Mouse (Mus musculus) heart, embryonic 14.5 days (tissue): ENCODE data around the gene Ctsc. TPM values are rescaled to one million over a fixed set of nuclear protein-coding genes. Genes with fewer than 3 reads are reported as not detected.

Experiments
- ATAC-seq: fragments of 200-750 bp; cut with Nextera tagmentation; 2 replicates; pipeline ENCODE4 v1.8.0; 2017; ENCODE audit warnings: low read depth, moderate TSS enrichment; ENCODE audit not compliant: insufficient number of reproducible peaks, insufficient read depth, low FRiP score
- H3K27ac ChIP-seq, 2 experiments: fragments of 200-500 bp in 1 of 2; fragments of 300-500 bp in 1 of 2; sonication (generic) in 1 of 2; replicated peaks in 1 of 2; 2 replicates each; pipeline ENCODE4 v1.5.1; 2012 to 2014; ENCODE audit warnings: low read depth in 2 of 2, low read length in 2 of 2, control low read depth in 1 of 2, mild to moderate bottlenecking in 1 of 2, mixed read lengths in 1 of 2; ENCODE audit not compliant: control insufficient read depth in 1 of 2, insufficient read depth in 1 of 2
- H3K27me3 ChIP-seq: fragments of 300-500 bp; sonication (generic); 2 replicates; pipeline ENCODE4 v1.6.1; 2014; ENCODE audit warnings: mild to moderate bottlenecking, low read length, control low read depth; ENCODE audit not compliant: control insufficient read depth, insufficient read depth
- H3K36me3 ChIP-seq: fragments of 300-500 bp; sonication (generic); 2 replicates; pipeline ENCODE4 v1.6.1; 2014; ENCODE audit warnings: mild to moderate bottlenecking, control low read depth, low read length, mixed read lengths; ENCODE audit not compliant: control insufficient read depth, insufficient read depth
- H3K4me1 ChIP-seq, 2 experiments: fragments of 200-500 bp in 1 of 2; fragments of 300-500 bp in 1 of 2; sonication (generic) in 1 of 2; 2 replicates each; pipeline ENCODE4 v1.6.1; 2012 to 2014; ENCODE audit warnings: low read length in 2 of 2, control low read depth in 1 of 2, mixed read lengths in 1 of 2; ENCODE audit not compliant: control insufficient read depth in 2 of 2, insufficient read depth in 2 of 2
- H3K4me2 ChIP-seq: fragments of 300-500 bp; sonication (generic); 2 replicates; pipeline ENCODE4 v1.6.1; 2014; ENCODE audit warnings: mild to moderate bottlenecking, low read length
- H3K4me3 ChIP-seq, 2 experiments: fragments of 200-500 bp in 1 of 2; fragments of 300-500 bp in 1 of 2; sonication (generic) in 1 of 2; 2 replicates each; pipeline ENCODE4 v1.5.1; 2012 to 2014; ENCODE audit warnings: low read length in 2 of 2, mild to moderate bottlenecking in 2 of 2, control low read depth in 1 of 2, low read depth in 1 of 2, moderate library complexity in 1 of 2; ENCODE audit not compliant: control insufficient read depth in 1 of 2, insufficient read depth in 1 of 2
- H3K9ac ChIP-seq: fragments of 300-500 bp; sonication (generic); 2 replicates; pipeline ENCODE4 v1.6.1; 2014; ENCODE audit warnings: mild to moderate bottlenecking, low read length
- H3K9me3 ChIP-seq: fragments of 300-500 bp; sonication (generic); 2 replicates; pipeline ENCODE4 v1.6.1; 2016; ENCODE audit warnings: low read length, control low read depth; ENCODE audit not compliant: control insufficient read depth
- WGBS: fragments of 180-500 bp; shearing (Covaris S2); extraction: QIAGEN DNeasy Blood & Tissue Kit; methylation state at CpG from one replicate; pipeline ENCODE4 v1.1.7; 2014; 5-methylcytosine and 5-hydroxymethylcytosine counted together
- polyA plus RNA-seq: library from polyadenylated mRNA; unstranded; fragments of >200 nt; fragmentation: Nextera tagmentation; extraction: Ambion mirVana; gene quantifications from 2 replicates; pipeline ENCODE4 v1.2.1, GENCODE M21; 2014

The Ctsc gene
- polyA plus RNA-seq, 1 experiment from 2014 or later, result 44.6 TPM

DNA sequence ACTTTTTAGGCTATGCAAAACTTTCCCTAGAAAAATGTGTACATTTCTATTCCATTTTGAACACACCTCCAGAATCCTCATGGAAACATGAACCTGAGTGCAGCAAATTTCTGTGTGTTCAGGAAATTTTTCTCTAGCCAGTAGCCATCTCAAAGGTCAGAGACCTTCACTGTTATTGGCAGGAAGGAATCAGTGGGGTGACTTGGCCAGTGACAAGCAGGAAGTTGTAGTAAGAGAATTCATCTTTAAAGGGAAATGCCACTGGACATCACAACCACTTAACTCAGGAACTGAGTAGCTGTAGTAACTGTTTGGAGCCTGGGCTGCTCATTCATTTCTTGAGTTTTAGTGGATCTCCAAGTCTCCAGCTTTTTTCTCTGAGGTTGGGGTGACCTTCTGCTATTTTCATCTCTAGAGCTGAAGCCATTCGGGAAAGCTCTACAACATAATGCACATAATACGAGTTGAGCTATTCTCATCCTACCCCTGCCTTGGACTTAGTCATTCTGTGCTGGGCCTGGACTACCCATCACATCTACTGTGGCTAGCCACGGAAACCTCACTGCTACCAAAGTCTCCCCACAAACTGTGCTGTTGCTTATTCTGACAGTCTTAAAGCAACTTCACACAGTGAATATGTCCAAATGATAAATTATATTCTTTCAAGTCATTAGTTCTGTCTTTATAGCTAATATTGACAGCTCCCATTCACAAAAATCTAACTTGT lies 41.7 kb downstream of the Ctsc start:
- no peaks in the 10 kb centered on the region for H3K4me1 ChIP-seq
- no peak overlapping the region for H3K9ac ChIP-seq
- 82% methylated on average over 3 of the region's 3 CpGs for WGBS
- ATAC-seq, result no peak
- H3K36me3 ChIP-seq, result no peaks in the 10 kb centered on the region
- no peak overlapping the region for H3K27ac ChIP-seq
- H3K27me3 ChIP-seq, result no peaks in the 10 kb centered on the region
- H3K4me2 ChIP-seq, result no peak overlapping the region
- no peaks in the 10 kb centered on the region for H3K9me3 ChIP-seq
- H3K4me3 ChIP-seq, result no peak overlapping the region

DNA sequence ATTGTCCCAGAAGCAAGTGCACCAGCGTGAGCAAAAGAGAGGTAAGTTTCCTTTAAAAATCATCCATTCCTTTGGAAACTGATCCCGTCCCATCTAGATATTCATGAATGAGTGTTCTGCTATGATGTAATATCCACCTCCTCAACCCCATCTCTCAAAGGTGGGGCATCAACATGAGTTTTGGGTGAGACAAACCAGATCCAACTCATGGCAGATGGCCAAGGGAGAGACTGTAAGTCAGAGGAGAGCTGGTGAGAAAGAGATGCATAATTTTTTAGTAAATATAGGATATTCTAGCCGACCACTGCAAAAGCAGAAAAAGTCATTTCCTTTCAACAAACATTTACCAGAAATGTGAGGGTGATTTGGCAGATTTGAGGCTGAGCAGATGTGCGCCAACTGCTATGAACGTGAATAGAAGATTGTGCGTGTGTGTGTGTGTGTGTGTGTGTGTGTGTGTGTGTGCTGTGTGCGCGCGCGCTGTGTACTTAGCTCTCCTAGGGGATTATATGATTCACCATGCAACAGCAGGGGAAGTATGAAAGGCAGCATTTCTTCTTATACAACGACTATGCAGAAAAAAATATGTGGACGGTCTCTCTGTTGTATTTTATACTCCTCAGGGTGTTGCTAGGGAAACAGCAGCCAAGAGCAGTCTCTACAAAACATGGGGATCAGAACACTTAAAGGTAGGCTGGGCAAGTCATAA lies 42.9 kb downstream of the Ctsc start:
- Histone ChIP-seq H3K9ac (no peak overlapping the region), H3K4me1 (no peaks in the 10 kb centered on the region), H3K27ac (no peak overlapping the region), H3K4me2 (no peak overlapping the region), H3K4me3 (no peak overlapping the region), H3K9me3 (no peaks in the 10 kb centered on the region), H3K36me3 (no peaks in the 10 kb centered on the region), H3K27me3 (no peaks in the 10 kb centered on the region)
- WGBS, result 65% methylated on average over 12 of the region's 12 CpGs
- ATAC-seq, result no peak

GRCm38 (mm10) chr7:88322431-88322830 lies 44.5 kb downstream of the Ctsc start:
- H3K4me1 ChIP-seq, result no peaks in the 10 kb centered on the region
- WGBS, result 48% methylated on average over 2 of the region's 2 CpGs
- H3K27me3 ChIP-seq, result no peaks in the 10 kb centered on the region
- H3K4me3 ChIP-seq, result no peak overlapping the region
- no peak overlapping the region for H3K27ac ChIP-seq
- H3K4me2 ChIP-seq, result no peak overlapping the region
- no peaks in the 10 kb centered on the region for H3K9me3 ChIP-seq
- no peak for ATAC-seq
- H3K9ac ChIP-seq, result no peak overlapping the region
- no peaks in the 10 kb centered on the region for H3K36me3 ChIP-seq

DNA sequence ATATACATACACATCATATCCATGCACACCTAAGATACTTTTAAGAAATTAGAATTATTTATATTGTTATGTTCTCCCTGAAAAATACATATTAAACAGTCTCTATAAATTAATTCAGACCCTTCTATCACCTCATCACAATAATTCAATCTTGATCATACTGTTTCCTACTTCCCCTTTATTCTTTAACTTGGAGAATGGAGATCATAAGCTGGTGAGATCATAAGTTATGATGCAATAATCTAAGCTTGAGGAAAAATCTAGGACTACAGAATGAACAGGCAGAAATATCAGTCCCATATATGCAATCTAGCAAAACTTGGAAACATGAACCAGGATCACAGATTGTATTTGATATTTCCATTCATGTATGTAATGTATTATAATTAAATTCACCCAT lies 49.6 kb downstream of the Ctsc start:
- no peak for ATAC-seq
- H3K9ac ChIP-seq, result no peak overlapping the region
- H3K9me3 ChIP-seq, result no peaks in the 10 kb centered on the region
- H3K4me2 ChIP-seq, result no peak overlapping the region
- no peak overlapping the region for H3K27ac ChIP-seq
- no peaks in the 10 kb centered on the region for H3K36me3 ChIP-seq
- no peaks in the 10 kb centered on the region for H3K27me3 ChIP-seq
- no peak overlapping the region for H3K4me3 ChIP-seq
- H3K4me1 ChIP-seq, result no peaks in the 10 kb centered on the region

- Histone ChIP-seq H3K36me3 (no peaks in the 10 kb centered on the region), H3K9me3 (no peaks in the 10 kb centered on the region), H3K27ac (no peak overlapping the region), H3K9ac (no peak overlapping the region), H3K4me1 (no peaks in the 10 kb centered on the region), H3K4me2 (no peak overlapping the region), H3K27me3 (no peaks in the 10 kb centered on the region), H3K4me3 (no peak overlapping the region)
- no peak for ATAC-seq
Measured at GRCm38 (mm10) chr7:88343828-88344227, 65.9 kb downstream of the Ctsc start.

- 70% methylated on average over 1 of the region's 1 CpGs for WGBS
- no peak overlapping the region for H3K27ac ChIP-seq
- H3K36me3 ChIP-seq, result no peaks in the 10 kb centered on the region
- no peak overlapping the region for H3K4me3 ChIP-seq
- H3K4me2 ChIP-seq, result no peak overlapping the region
- no peaks in the 10 kb centered on the region for H3K9me3 ChIP-seq
- no peaks in the 10 kb centered on the region for H3K27me3 ChIP-seq
- ATAC-seq, result no peak
- H3K9ac ChIP-seq, result no peak overlapping the region
- H3K4me1 ChIP-seq, result no peaks in the 10 kb centered on the region
Measured at GRCm38 (mm10) chr7:88346035-88346434, 68.2 kb downstream of the Ctsc start.

- H3K36me3 ChIP-seq, result no peaks in the 10 kb centered on the region
- H3K9me3 ChIP-seq, result no peaks in the 10 kb centered on the region
- H3K27me3 ChIP-seq, result no peaks in the 10 kb centered on the region
- no peak overlapping the region for H3K9ac ChIP-seq
- H3K4me2 ChIP-seq, result no peak overlapping the region
- no peak overlapping the region for H3K4me3 ChIP-seq
- no peaks in the 10 kb centered on the region for H3K4me1 ChIP-seq
- 33% methylated on average over 4 of the region's 4 CpGs for WGBS
- no peak overlapping the region for H3K27ac ChIP-seq
- ATAC-seq, result no peak
Measured at GRCm38 (mm10) chr7:88356871-88357776, 79.2 kb downstream of the Ctsc start.
